Mouse (Mus musculus): ENCODE measurements around the gene Arhgap35.

DNA sequence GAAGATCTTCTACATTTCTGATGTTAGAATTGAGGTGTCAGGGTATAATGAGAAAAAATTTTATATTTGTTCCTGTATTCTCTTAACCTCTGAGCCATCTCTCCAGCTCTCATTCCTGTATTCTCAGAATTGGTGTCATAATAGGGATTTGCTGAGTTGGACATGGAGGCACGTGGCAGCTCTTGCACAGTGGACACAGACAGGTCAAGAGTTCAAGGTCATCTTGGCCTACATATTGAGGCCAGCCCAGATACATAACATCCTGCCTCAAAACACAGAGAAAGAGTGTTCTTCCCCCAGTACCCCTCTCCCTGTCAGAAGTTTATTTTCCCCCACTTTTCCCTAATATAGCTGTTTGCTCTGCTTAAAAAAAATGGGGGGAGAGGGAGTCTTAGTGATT is 38.1 kb downstream of the Arhgap35 start:
- TF ChIP-seq CTCF (IDR thresholded peaks at IDR 0.05; ENCODE audit: low read depth) (no peak), EP300 (optimal IDR thresholded peaks at IDR 0.05) (no peak)

Data from stomach, postnatal 0 days (tissue).